Mouse (Mus musculus) liver, embryonic 14.5 days (tissue): ENCODE results near the gene Gnb4. TPM values are rescaled to one million over a fixed set of nuclear protein-coding genes. Genes with fewer than 3 reads are reported as not detected.
A peak's percentile ranks its signal among the peaks of the same experiment; 100 is the strongest.

Experiments used
- ATAC-seq: fragments of 200-750 bp; cut with Nextera tagmentation; 2 replicates; pipeline ENCODE4 v1.8.0; 2017; ENCODE audit warnings: moderate number of reproducible peaks, mild to moderate bottlenecking, moderate library complexity; ENCODE audit not compliant: insufficient read depth
- DNase-seq, 3 experiments: peaks; one replicate each; pipeline ENCODE4 v3.0.0-alpha.2; 2012 to 2013; ENCODE audit warnings: low read depth in 3 of 3, low spot score in 3 of 3
- H3K27ac ChIP-seq: fragments of 300-500 bp; sonication (generic); 2 replicates; pipeline ENCODE4 v1.5.1; 2014; ENCODE audit warnings: moderate library complexity, mild to moderate bottlenecking, control low read depth, inconsistent platforms
- H3K27me3 ChIP-seq: fragments of 300-500 bp; sonication (generic); 2 replicates; pipeline ENCODE4 v1.6.1; 2014; ENCODE audit warnings: mild to moderate bottlenecking, low read length, moderate library complexity; ENCODE audit not compliant: control insufficient read depth, insufficient read depth
- H3K36me3 ChIP-seq: fragments of 300-500 bp; sonication (generic); replicated peaks from 2 replicates; pipeline ENCODE4 v1.6.1; 2014; ENCODE audit warnings: low read depth; ENCODE audit not compliant: control insufficient read depth, insufficient read depth
- H3K4me1 ChIP-seq, 2 experiments: fragments of 200-500 bp in 1 of 2; fragments of 300-500 bp in 1 of 2; sonication (generic) in 1 of 2; replicated peaks; 2 replicates each; pipeline ENCODE4 v1.6.1; 2012 to 2014; ENCODE audit warnings: antibody characterized with exemption in 1 of 2, inconsistent platforms in 1 of 2, low read length in 1 of 2; ENCODE audit not compliant: control insufficient read depth in 2 of 2, insufficient read depth in 2 of 2
- H3K4me2 ChIP-seq: fragments of 300-500 bp; sonication (generic); 2 replicates; pipeline ENCODE4 v1.6.1; 2014; ENCODE audit warnings: low read depth, mild to moderate bottlenecking, control low read depth, moderate library complexity
- H3K4me3 ChIP-seq, 2 experiments: fragments of 200-500 bp in 1 of 2; fragments of 300-500 bp in 1 of 2; sonication (generic) in 1 of 2; 2 replicates each; pipeline ENCODE4 v1.5.1; 2012 to 2014; ENCODE audit warnings: low read depth in 2 of 2, low read length in 2 of 2, mild to moderate bottlenecking in 2 of 2, control low read depth in 1 of 2, inconsistent platforms in 1 of 2, moderate library complexity in 1 of 2; ENCODE audit not compliant: insufficient read depth in 1 of 2
- H3K9ac ChIP-seq: fragments of 300-500 bp; sonication (generic); replicated peaks from 2 replicates; pipeline ENCODE4 v1.6.1; 2014; ENCODE audit warnings: mild to moderate bottlenecking, control low read depth, moderate library complexity
- H3K9me3 ChIP-seq: fragments of 300-500 bp; sonication (generic); 2 replicates; pipeline ENCODE4 v1.6.1; 2016; ENCODE audit warnings: low read length, mixed read lengths; ENCODE audit not compliant: control insufficient read depth
- CTCF ChIP-seq: IDR thresholded peaks from 2 replicates; pipeline ENCODE4 v1.5.1; 2016; ENCODE audit warnings: antibody characterized with exemption, low read depth, control low read depth
- EP300 ChIP-seq: IDR thresholded peaks from 2 replicates; pipeline ENCODE4 v1.6.1; 2016; ENCODE audit warnings: antibody characterized with exemption, low read depth
- WGBS: fragments of 180-500 bp; shearing (Covaris S2); extraction: QIAGEN DNeasy Blood & Tissue Kit; methylation state at CpG from one replicate; pipeline ENCODE4 v1.1.7; 2014; ENCODE audit not compliant: insufficient replicate concordance; 5-methylcytosine and 5-hydroxymethylcytosine counted together
- polyA plus RNA-seq, 2 experiments: library from polyadenylated mRNA; depleted of rRNA in 1 of 2; stranded (reverse) in 1 of 2; unstranded in 1 of 2; fragments of >200 nt; fragmentation: Nextera tagmentation in 1 of 2; extraction: Ambion mirVana in 1 of 2; gene quantifications; 2 replicates each; pipeline versions ENCODE4 v1.2.1 to v1.2.3; 2012 to 2014

The Gnb4 gene
- polyA plus RNA-seq, 2 experiments: 4.1 to 6.9 TPM

DNA sequence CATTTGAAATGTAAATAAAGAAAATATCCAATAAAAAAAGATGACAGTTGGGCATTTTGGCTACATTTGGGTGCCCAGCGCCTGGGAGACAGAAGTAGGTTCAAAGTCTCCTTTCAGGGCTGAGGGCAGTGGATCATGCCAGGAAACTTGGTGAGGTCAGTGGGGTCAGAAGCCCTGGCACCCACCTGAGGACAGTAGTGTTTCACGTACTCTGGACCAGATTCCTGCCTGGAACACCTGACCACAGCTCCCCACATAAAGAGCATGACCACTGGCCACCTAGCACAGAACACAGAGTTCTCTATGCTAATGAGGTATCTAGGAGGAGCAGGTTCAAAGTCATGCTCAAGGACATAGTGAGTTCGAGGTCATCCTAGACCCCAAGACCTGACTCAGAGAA lies 41.2 kb downstream of the Gnb4 start:
- Histone ChIP-seq H3K9me3 (no peaks in the 10 kb centered on the region), H3K27ac (no peak overlapping the region), H3K36me3 (peaks cover 3% of the 10 kb centered on the region), H3K4me1 (no peaks in the 10 kb centered on the region), H3K27me3 (no peaks in the 10 kb centered on the region), H3K4me2 (no peak overlapping the region), H3K9ac (no peak overlapping the region), H3K4me3 (no peak overlapping the region)
- WGBS: 85% methylated on average over 3 of the region's 3 CpGs
- DNase-seq: no peak
- ATAC-seq: no peak
- TF ChIP-seq CTCF (no peak), EP300 (no peak)

DNA sequence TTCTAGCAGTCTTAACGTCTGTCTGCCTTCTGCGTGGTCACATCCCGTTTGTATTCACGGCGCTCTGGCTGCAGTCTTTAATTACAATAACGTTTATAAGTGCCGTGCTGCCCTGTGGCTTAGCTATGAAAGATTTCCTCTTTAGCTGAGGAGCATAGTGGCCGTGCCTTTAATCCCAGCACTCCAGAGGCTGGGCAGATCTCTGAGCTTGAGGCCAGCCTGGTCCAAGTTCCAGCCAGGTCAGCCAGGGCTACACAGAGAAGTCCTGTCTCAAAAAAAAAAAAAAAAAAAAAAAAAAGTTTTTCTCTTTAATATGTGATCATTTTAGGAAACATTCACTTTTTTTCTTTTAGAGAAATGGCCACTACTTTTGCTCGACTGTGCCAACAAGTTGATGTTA lies 42.5 kb downstream of the Gnb4 start:
- Histone ChIP-seq H3K9me3 (no peaks in the 10 kb centered on the region), H3K9ac (no peak overlapping the region), H3K4me3 (no peak overlapping the region), H3K4me1 (no peaks in the 10 kb centered on the region), H3K4me2 (no peak overlapping the region), H3K36me3 (peaks cover 12% of the 10 kb centered on the region), H3K27me3 (no peaks in the 10 kb centered on the region), H3K27ac (no peak overlapping the region)
- TF ChIP-seq CTCF (no peak), EP300 (no peak)
- DNase-seq: no peak
- 70% methylated on average over 9 of the region's 9 CpGs for WGBS
- ATAC-seq: no peak

DNA sequence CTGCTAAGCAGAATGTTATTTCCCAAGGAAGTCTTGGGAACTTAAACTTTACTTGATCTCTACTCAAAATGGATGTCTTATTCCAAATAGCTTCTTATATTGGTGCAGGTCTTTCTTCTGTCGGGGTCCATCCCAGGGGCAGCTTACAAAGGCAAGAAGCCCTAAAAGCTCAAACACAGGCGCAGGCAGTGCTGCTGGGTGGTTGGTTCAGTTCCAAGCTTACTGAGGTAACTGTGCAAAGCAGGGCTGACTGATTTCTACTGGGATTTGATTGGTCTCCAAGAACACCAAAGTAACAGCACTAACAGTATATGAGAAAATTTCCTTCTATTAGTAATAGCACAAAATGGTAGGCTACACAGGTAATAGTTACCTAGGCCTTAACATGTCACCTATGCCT lies 43.3 kb downstream of the Gnb4 start:
- H3K36me3 ChIP-seq: peaks cover 20% of the 10 kb centered on the region
- no peak overlapping the region for H3K4me3 ChIP-seq
- no peak overlapping the region for H3K27ac ChIP-seq
- no peak overlapping the region for H3K4me2 ChIP-seq
- no peak overlapping the region for H3K9ac ChIP-seq
- H3K4me1 ChIP-seq: no peaks in the 10 kb centered on the region
- no peaks in the 10 kb centered on the region for H3K9me3 ChIP-seq
- DNase-seq (no peak), ATAC-seq (no peak)
- TF ChIP-seq EP300: no peak
- no peak for TF ChIP-seq CTCF
- H3K27me3 ChIP-seq: no peaks in the 10 kb centered on the region
- 69% methylated on average over 2 of the region's 2 CpGs for WGBS

DNA sequence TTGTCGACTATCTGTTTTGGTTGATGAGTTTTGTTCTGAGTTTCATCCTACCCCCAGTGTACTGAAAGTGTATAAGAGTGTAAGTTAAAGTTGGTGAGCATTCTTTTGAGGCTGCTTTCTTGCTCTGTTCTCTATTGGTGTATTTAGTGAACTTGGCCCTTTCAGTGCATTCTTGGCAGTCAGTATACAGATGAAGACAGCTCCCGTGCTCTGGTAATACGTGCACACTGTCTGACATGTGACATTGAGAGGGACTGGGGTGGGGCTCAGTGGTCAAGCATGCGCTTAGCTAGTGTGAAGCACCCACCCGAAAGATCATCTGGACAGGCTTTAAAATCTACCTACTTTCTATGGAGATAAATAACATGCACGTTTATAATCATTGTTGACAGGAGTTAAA lies 53.0 kb downstream of the Gnb4 start:
- Histone ChIP-seq H3K27ac (no peak overlapping the region), H3K4me2 (no peak overlapping the region), H3K4me3 (no peak overlapping the region), H3K4me1 (no peaks in the 10 kb centered on the region), H3K27me3 (no peaks in the 10 kb centered on the region), H3K36me3 (peaks cover 17% of the 10 kb centered on the region), H3K9ac (no peak overlapping the region), H3K9me3 (no peaks in the 10 kb centered on the region)
- 86% methylated on average over 6 of the region's 6 CpGs for WGBS
- DNase-seq (no peak), ATAC-seq (no peak)
- TF ChIP-seq EP300 (no peak), CTCF (no peak)

DNA sequence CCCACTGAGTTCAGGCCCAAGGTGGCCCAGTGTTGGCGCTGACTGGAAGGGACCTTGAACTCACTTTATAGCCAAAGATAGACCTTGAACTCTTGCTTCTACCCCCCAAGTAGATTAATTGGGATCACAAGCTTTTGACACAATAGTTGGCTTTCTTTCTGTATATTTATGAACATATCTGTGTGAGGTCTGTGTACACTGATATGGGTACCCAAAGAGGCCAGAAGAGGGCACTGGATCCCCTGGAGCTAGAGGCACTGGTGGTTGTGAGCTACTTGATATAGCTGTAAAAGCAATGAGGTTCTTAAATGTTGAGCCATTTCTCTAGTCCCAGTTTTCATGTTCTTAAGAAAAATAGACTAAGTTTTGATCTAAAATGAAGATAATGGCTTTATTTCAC lies 63.3 kb downstream of the Gnb4 start:
- ATAC-seq (no peak), DNase-seq (no peak)
- Histone ChIP-seq H3K27me3 (no peaks in the 10 kb centered on the region), H3K27ac (no peak overlapping the region), H3K9ac (no peak overlapping the region), H3K4me2 (no peak overlapping the region), H3K4me3 (no peak overlapping the region), H3K36me3 (peaks cover 14% of the 10 kb centered on the region), H3K9me3 (no peaks in the 10 kb centered on the region), H3K4me1 (no peaks in the 10 kb centered on the region)
- TF ChIP-seq CTCF (peak; percentile 46; the same call in 1 of the 2 replicates), EP300 (no peak)
- 93% methylated on average over 1 of the region's 1 CpGs for WGBS

DNA sequence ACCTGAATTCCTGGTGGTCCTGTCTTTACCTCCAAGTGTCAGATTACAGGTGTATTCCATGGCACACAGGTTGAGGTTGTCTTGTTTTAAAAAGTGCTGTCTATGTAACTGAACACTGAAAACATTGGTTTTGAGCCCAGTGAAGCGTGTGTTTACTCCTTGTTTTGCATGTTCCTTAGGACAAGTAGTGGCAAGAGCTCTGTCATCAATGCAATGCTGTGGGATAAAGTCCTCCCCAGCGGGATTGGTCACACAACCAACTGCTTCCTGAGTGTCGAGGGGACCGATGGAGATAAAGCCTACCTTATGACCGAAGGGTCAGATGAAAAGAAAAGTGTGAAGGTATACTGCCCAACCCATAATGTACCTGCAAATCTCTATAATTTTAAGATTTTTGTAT lies 78.3 kb downstream of the Gnb4 start:
- no peak for ATAC-seq
- 79% methylated on average over 5 of the region's 5 CpGs for WGBS
- no peak for DNase-seq
- Histone ChIP-seq H3K9ac (no peak overlapping the region), H3K36me3 (peaks cover 2% of the 10 kb centered on the region), H3K4me2 (no peak overlapping the region), H3K27me3 (no peaks in the 10 kb centered on the region), H3K4me1 (peaks cover 7 to 15% of the 10 kb centered on the region in 2 experiments), H3K4me3 (no peak overlapping the region), H3K27ac (no peak overlapping the region), H3K9me3 (no peaks in the 10 kb centered on the region)
- TF ChIP-seq EP300 (no peak), CTCF (no peak)
